Mouse (Mus musculus) stomach, postnatal 0 days (tissue): ENCODE measurements around the gene Dennd2d. TPM values are rescaled to one million over a fixed set of nuclear protein-coding genes. Genes with fewer than 3 reads are reported as not detected.

ENCODE experiments used
- ATAC-seq: fragments of 200-750 bp; cut with Nextera tagmentation; 2 replicates; pipeline ENCODE4 v1.8.0; 2017; ENCODE audit not compliant: low FRiP score, low TSS enrichment
- DNase-seq: peaks from one replicate; pipeline ENCODE4 v3.0.0-alpha.2; 2016; ENCODE audit warnings: low spot score
- H3K27ac ChIP-seq: fragments of 300-500 bp; sonication (generic); replicated peaks from 2 replicates; pipeline ENCODE4 v1.5.1; 2014; ENCODE audit warnings: mild to moderate bottlenecking, control low read depth
- H3K27me3 ChIP-seq: fragments of 300-500 bp; sonication (generic); 2 replicates; pipeline ENCODE4 v1.6.1; 2014; ENCODE audit warnings: low read length; ENCODE audit not compliant: control insufficient read depth, insufficient read depth
- H3K36me3 ChIP-seq: fragments of 300-500 bp; sonication (generic); 2 replicates; pipeline ENCODE4 v1.6.1; 2014; ENCODE audit warnings: low read length, mixed read lengths; ENCODE audit not compliant: control insufficient read depth, insufficient read depth
- H3K4me1 ChIP-seq: fragments of 300-500 bp; sonication (generic); replicated peaks from 2 replicates; pipeline ENCODE4 v1.6.1; 2014; ENCODE audit warnings: antibody characterized with exemption; ENCODE audit not compliant: control insufficient read depth, insufficient read depth
- H3K4me2 ChIP-seq: fragments of 300-500 bp; sonication (generic); replicated peaks from 2 replicates; pipeline ENCODE4 v1.6.1; 2014; ENCODE audit warnings: low read depth, mild to moderate bottlenecking, control low read depth, moderate library complexity
- H3K4me3 ChIP-seq: fragments of 300-500 bp; sonication (generic); 2 replicates; pipeline ENCODE4 v1.5.1; 2014; ENCODE audit warnings: low read depth, low read length, control low read depth
- H3K9ac ChIP-seq: fragments of 300-500 bp; sonication (generic); 2 replicates; pipeline ENCODE4 v1.6.1; 2014; ENCODE audit warnings: mild to moderate bottlenecking, low read length, control low read depth, mixed read lengths
- H3K9me3 ChIP-seq: fragments of 300-500 bp; sonication (generic); 2 replicates; pipeline ENCODE4 v1.6.1; 2016; ENCODE audit warnings: low read length; ENCODE audit not compliant: control insufficient read depth
- CTCF ChIP-seq: IDR thresholded peaks from 2 replicates; pipeline ENCODE4 v1.5.1; 2016; ENCODE audit warnings: antibody characterized with exemption, low read depth, mild to moderate bottlenecking, moderate library complexity
- EP300 ChIP-seq: optimal IDR thresholded peaks from 2 replicates; pipeline ENCODE3; 2016; ENCODE audit warnings: antibody characterized with exemption
- WGBS: fragments of 180-500 bp; shearing (Covaris S2); extraction: QIAGEN DNeasy Blood & Tissue Kit; methylation state at CpG from one replicate; pipeline ENCODE4 v1.1.7; 2014; 5-methylcytosine and 5-hydroxymethylcytosine counted together
- polyA plus RNA-seq: library from polyadenylated mRNA; unstranded; fragments of >200 nt; fragmentation: Nextera tagmentation; extraction: Ambion mirVana; gene quantifications from 2 replicates; pipeline ENCODE4 v1.2.1, GENCODE M21; 2015

Gene Dennd2d
- polyA plus RNA-seq, 1 experiment from 2014 or later: 27.7 TPM

DNA sequence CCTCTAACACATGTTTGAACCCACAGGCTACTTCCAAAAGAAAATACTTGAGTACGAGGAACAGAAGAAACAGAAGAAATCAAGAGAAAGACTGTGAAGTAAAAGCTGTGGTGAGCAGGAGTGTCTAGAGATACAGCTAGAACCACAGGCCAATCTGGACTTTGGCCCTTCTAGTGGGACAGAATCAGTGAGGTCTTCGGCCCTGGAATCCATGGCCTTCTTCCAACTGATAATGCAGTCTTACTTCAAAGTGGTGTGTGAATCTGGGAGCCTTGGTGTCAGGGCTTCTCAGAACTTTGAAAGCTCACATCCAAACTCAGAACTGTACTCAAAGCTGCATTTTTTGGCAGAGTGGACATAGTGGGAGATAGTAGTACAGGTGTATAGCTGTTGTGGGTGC, 18.3 kb downstream of the Dennd2d start:
- no peak overlapping the region for H3K27ac ChIP-seq
- ATAC-seq (no peak), DNase-seq (no peak)
- 84% methylated on average over 2 of the region's 2 CpGs for WGBS
- no peaks in the 10 kb centered on the region for H3K27me3 ChIP-seq
- H3K4me2 ChIP-seq: no peak overlapping the region
- no peak overlapping the region for H3K4me3 ChIP-seq
- TF ChIP-seq EP300: no peak
- no peak for TF ChIP-seq CTCF
- H3K9ac ChIP-seq: no peak overlapping the region
- peaks cover 5% of the 10 kb centered on the region; the same call in 1 of the 2 replicates for H3K36me3 ChIP-seq
- no peaks in the 10 kb centered on the region for H3K9me3 ChIP-seq
- H3K4me1 ChIP-seq: peaks cover 2% of the 10 kb centered on the region; the same call in 1 of the 2 replicates

DNA sequence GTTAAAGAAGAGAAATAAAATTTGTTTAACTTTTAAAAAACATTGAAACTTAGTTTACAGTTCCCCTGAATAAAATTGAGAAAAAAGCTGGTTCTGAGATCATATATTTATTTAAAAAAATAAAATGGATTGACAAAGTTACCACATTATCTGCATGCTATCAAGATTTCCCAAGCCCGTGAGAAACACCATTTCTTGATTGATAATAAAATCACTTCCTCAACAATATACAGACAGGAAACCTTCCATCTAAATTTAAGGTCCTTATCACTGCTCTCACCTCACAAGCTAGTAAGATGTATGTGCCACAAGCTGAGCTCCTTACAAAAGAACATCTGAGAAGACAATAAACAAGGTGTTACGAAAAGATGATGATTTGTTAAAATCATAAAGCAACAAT, 20.7 kb downstream of the Dennd2d start:
- ATAC-seq (no peak), DNase-seq (no peak)
- Histone ChIP-seq H3K4me1 (no peaks in the 10 kb centered on the region), H3K4me2 (no peak overlapping the region), H3K4me3 (no peak overlapping the region), H3K36me3 (peaks cover 5% of the 10 kb centered on the region; the same call in 1 of the 2 replicates), H3K9me3 (no peaks in the 10 kb centered on the region), H3K27me3 (no peaks in the 10 kb centered on the region), H3K9ac (no peak overlapping the region), H3K27ac (no peak overlapping the region)
- WGBS: 82% methylated on average over 2 of the region's 2 CpGs
- TF ChIP-seq CTCF (no peak), EP300 (no peak)

DNA sequence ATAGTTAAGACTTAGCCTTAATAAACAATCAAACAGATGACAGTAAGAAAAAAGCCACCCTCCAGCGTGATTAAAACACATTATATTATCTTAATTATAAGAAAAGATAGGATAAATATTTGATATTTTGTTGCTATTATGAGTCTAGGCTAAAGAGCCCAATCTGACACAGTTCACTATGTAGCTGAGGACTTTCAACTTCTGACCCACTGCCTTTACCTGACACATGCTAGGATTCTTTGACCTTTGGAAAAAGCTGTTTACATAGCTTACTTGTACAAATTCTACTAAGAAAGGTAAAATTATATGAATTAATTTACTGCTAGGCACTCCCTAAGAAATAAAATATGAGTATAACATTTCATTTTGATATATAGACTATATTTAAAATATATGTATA, 28.5 kb downstream of the Dennd2d start:
- Histone ChIP-seq H3K9me3 (no peaks in the 10 kb centered on the region), H3K36me3 (no peaks in the 10 kb centered on the region), H3K4me1 (no peaks in the 10 kb centered on the region), H3K4me3 (no peak overlapping the region), H3K9ac (no peak overlapping the region), H3K4me2 (no peak overlapping the region), H3K27ac (no peak overlapping the region), H3K27me3 (no peaks in the 10 kb centered on the region)
- no peak for TF ChIP-seq EP300
- TF ChIP-seq CTCF: no peak
- no peak for ATAC-seq
- no peak for DNase-seq
- 70% methylated on average over 1 of the region's 1 CpGs for WGBS

DNA sequence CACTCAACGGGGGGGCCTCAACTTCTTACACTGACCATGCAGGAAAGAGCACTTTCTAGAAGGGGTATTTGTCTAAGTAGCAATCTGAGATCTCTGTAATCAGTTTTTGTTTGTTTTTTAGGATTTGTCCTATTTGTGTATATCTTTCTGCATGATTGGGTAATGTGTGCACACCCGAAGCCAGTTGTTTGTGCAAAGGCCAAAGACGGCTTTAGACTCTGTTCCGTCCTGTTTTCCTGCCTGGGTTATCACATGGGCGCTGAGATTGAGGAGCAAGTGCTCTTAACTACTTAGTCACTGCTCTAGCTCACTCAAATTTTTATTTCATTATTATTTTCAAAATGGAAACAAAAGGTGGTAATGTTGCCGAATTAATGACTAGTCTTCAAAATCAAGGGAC, 32.8 kb downstream of the Dennd2d start:
- H3K9me3 ChIP-seq: no peaks in the 10 kb centered on the region
- H3K9ac ChIP-seq: no peak overlapping the region
- H3K4me2 ChIP-seq: no peak overlapping the region
- WGBS: 62% methylated on average over 6 of the region's 6 CpGs
- no peak overlapping the region for H3K4me3 ChIP-seq
- DNase-seq (peak; percentile 33), ATAC-seq (no peak)
- H3K36me3 ChIP-seq: no peaks in the 10 kb centered on the region
- H3K27ac ChIP-seq: no peak overlapping the region
- no peaks in the 10 kb centered on the region for H3K4me1 ChIP-seq
- no peak for TF ChIP-seq CTCF
- no peak for TF ChIP-seq EP300
- no peaks in the 10 kb centered on the region for H3K27me3 ChIP-seq

DNA sequence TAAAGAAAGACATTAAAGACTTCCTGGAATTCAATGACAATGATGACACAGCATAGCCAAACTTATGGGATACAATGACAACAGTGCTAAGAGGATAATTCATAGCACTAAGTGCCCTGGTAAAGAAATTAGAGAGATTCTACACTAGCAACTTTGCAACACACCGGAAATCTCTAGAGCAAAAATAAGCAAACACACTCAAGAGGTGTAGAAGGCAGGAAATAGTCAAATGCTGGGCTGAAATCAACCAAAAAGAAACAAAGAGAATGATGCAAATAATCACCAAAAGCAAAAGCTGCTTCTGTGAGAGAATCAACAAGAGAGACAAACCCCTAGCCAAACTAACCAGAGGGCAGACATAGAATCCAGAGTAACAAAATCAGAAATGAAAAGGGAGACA, 40.5 kb downstream of the Dennd2d start:
- H3K36me3 ChIP-seq: no peaks in the 10 kb centered on the region
- no peak overlapping the region for H3K9ac ChIP-seq
- DNase-seq (no peak), ATAC-seq (no peak)
- TF ChIP-seq EP300: no peak
- no peak for TF ChIP-seq CTCF
- no peak overlapping the region for H3K27ac ChIP-seq
- H3K4me3 ChIP-seq: no peak overlapping the region
- no peak overlapping the region for H3K4me2 ChIP-seq
- no peaks in the 10 kb centered on the region for H3K4me1 ChIP-seq
- 100% methylated on average over 1 of the region's 1 CpGs for WGBS
- H3K9me3 ChIP-seq: no peaks in the 10 kb centered on the region
- H3K27me3 ChIP-seq: no peaks in the 10 kb centered on the region

DNA sequence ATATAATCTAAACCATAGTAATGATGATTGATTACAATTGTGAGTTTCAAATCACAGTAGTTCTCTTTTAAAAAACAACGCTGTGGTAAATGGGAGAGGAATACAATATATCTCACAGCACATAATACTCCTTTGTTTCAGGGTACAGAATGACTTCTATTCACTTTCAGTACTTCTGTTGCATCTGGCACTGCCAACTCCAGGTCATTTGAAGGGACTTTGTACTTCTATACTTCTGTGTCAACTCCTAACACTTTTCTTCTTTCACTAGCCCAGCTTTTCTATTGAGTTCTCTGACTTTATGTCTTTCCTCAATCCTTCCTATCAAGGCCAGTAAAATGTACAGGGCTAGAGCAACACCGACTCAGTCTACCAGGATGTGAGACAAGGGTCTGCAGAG, 44.2 kb downstream of the Dennd2d start:
- Histone ChIP-seq H3K27me3 (no peaks in the 10 kb centered on the region), H3K36me3 (no peaks in the 10 kb centered on the region), H3K9ac (no peak overlapping the region), H3K4me2 (no peak overlapping the region), H3K4me1 (no peaks in the 10 kb centered on the region), H3K4me3 (no peak overlapping the region), H3K27ac (no peak overlapping the region), H3K9me3 (no peaks in the 10 kb centered on the region)
- no peak for TF ChIP-seq CTCF
- no peak for TF ChIP-seq EP300
- 85% methylated on average over 2 of the region's 2 CpGs for WGBS
- no peak for ATAC-seq
- no peak for DNase-seq
